Mouse (Mus musculus) brain, embryonic 18.5 days (tissue): ENCODE results near the gene Sirt1.
A peak's percentile ranks its signal among the peaks of the same experiment; 100 is the strongest.
"Not testable (repeated sequence)": the region's sequence is repeated elsewhere in the genome, so short reads cannot be mapped to it uniquely, and the experiment has no call there.

Source experiments
- DNase-seq: peaks from one replicate; pipeline ENCODE4 v3.0.0-alpha.2; 2012; ENCODE audit warnings: low read depth, low spot score

Sirt1 gene

GRCm38 (mm10) chr10:63388948-63389347, 7.4 kb upstream of the Sirt1 start:
- no peak for DNase-seq

- no peak for DNase-seq
These were observed 5.5 kb upstream of the Sirt1 start for GRCm38 (mm10) chr10:63386991-63387390.

GRCm38 (mm10) chr10:63386444-63386843, 4.9 kb upstream of the Sirt1 start:
- peak; percentile 63 for DNase-seq

- DNase-seq = not testable (repeated sequence)
These were observed 4.4 kb upstream of the Sirt1 start for GRCm38 (mm10) chr10:63385897-63386296.

- DNase-seq = peak; percentile 94
These were observed 1.1 kb upstream of the Sirt1 start, which contains the start of gene Dnajc12 for GRCm38 (mm10) chr10:63382372-63383279. Dnajc12 (plus strand) TSS chr10:63382443.

- DNase-seq = no peak
These were observed 2.4 kb downstream of the Sirt1 start for GRCm38 (mm10) chr10:63378948-63379680.

- peak; percentile 30 for DNase-seq
These were observed 4.0 kb downstream of the Sirt1 start for GRCm38 (mm10) chr10:63377468-63377867.

- DNase-seq = no peak
These were observed 5.2 kb downstream of the Sirt1 start for GRCm38 (mm10) chr10:63376303-63376702.

GRCm38 (mm10) chr10:63368041-63368440, 13.5 kb downstream of the Sirt1 start:
- DNase-seq = no peak

GRCm38 (mm10) chr10:63367386-63367785, 14.1 kb downstream of the Sirt1 start:
- no peak for DNase-seq

- DNase-seq = no peak
These were observed 15.5 kb downstream of the Sirt1 start for GRCm38 (mm10) chr10:63365918-63366455.

- DNase-seq = no peak
These were observed 21.0 kb downstream of the Sirt1 start for GRCm38 (mm10) chr10:63360502-63360901.

GRCm38 (mm10) chr10:63352111-63352510, 29.4 kb downstream of the Sirt1 start:
- DNase-seq = no peak

- not testable (repeated sequence) for DNase-seq
These were observed 30.4 kb downstream of the Sirt1 start for GRCm38 (mm10) chr10:63351099-63351498.

GRCm38 (mm10) chr10:63350666-63351065, 30.8 kb downstream of the Sirt1 start:
- DNase-seq = no peak

GRCm38 (mm10) chr10:63348291-63348690, 33.2 kb downstream of the Sirt1 start:
- DNase-seq = no peak

- no peak for DNase-seq
These were observed 36.8 kb downstream of the Sirt1 start for GRCm38 (mm10) chr10:63344751-63345150.

- no peak for DNase-seq
These were observed 40.2 kb downstream of the Sirt1 start for GRCm38 (mm10) chr10:63341351-63341750.

GRCm38 (mm10) chr10:63338914-63339643, 42.4 kb downstream of the Sirt1 start:
- peak; percentile 72 for DNase-seq

- DNase-seq = no peak
These were observed 43.3 kb downstream of the Sirt1 start for GRCm38 (mm10) chr10:63337951-63338836.

GRCm38 (mm10) chr10:63337326-63337725, 44.2 kb downstream of the Sirt1 start:
- DNase-seq = no peak
